Mouse (Mus musculus) B cell, adult 67 days (primary cell): Measurements from ENCODE around the gene Ern1. TPM values are rescaled to one million over a fixed set of nuclear protein-coding genes. Genes with fewer than 3 reads are reported as not detected.

Source experiments
- total RNA-seq, 2 experiments: library from RNA; stranded (reverse); gene quantifications; 4 replicates each; pipeline ENCODE4 v1.2.4; 2023

Ern1 gene
- 10 to 100 TPM; 10.3 to 11.7 TPM for total RNA-seq

DNA sequence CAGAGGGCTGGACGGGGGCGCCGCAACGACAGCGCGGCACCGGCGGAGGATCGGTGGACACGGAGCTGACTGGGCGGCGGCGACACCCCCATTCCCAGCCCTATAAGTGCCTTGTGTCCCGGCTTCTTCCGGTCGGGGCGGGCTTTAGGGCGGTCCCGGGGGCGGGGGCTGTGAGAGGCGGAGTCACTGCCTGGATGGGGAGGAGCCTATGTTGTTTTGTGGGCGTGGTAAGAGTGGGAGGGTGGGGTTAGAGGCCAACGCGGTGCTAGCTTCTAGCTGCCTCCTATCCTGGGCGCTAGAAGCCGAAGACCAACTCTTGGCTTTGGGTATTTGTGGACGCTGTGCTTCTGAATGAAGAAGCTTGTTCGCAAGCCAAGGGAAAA lies at the start of gene Ern1:
Gene Ern1 (minus strand): TSS at position 120 of the 383 bp plus-strand sequence.

GRCm38 (mm10) chr11:106387791-106388216 lies 99.8 kb downstream of the Ern1 start, which contains the start of gene Icam2:
Gene Icam2 (minus strand): TSS chr11:106388075.

GRCm38 (mm10) chr11:106365366-106365765 lies 122.3 kb downstream of the Ern1 start, which contains the start of gene Prr29:
Gene Prr29 (plus strand): TSS chr11:106365472.

DNA sequence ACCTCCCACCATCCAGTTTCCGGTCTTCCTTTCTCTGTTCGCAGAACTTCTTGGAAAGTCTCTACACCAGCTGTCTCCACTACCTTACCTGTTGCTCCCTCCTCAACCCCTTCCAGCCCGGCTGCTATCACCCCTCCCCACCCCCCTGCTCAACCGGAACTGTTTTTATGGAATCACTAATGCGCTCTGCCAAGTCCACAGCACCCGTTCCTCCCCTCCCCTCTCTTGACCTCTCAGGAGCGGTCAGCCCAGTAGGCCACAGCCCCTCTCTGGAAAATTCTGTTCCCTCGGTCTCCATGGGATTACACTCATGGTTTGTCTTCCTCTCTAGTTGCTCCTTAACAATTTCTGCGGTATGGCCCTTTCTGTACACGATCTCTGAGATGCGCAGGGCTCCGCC lies 134.5 kb downstream of the Ern1 start, which contains the start of gene Scn4a:
Gene Scn4a (minus strand): TSS at position 101 of the 400 bp plus-strand sequence.

Other genes with a start within 250 kb of the Ern1 start
- 10 to 100 TPM; 73.2 to 73.5 TPM for gene Ftsj3, start 231.8 kb downstream of the Ern1 start, total RNA-seq
- gene Psmc5, start 231.7 kb downstream of the Ern1 start, total RNA-seq, result 10 to 100 TPM; 54.6 to 62.8 TPM
- gene Smarcd2, start 214.9 kb downstream of the Ern1 start, total RNA-seq, result 100 to 1,000 TPM; 164 to 173 TPM
- under 1 TPM in 1 of 2 experiments, not detected in 1; 0.18 TPM for gene Tcam1, start 211.2 kb downstream of the Ern1 start, total RNA-seq
- 10 to 100 TPM; 10.4 to 10.9 TPM for gene Gh, start 186.0 kb downstream of the Ern1 start, total RNA-seq
- 1,000 to 10,000 TPM; 1,785 to 1,834 TPM for gene Cd79b, start 173.1 kb downstream of the Ern1 start, total RNA-seq
- 10 to 100 TPM; 22.0 to 23.5 TPM for gene Scn4a, start 134.6 kb downstream of the Ern1 start, total RNA-seq
- gene Prr29, start 122.4 kb downstream of the Ern1 start, total RNA-seq, result not detected
- 100 to 1,000 TPM; 104 to 109 TPM for gene Icam2, start 99.8 kb downstream of the Ern1 start, total RNA-seq
- gene Tex2, start 125.6 kb upstream of the Ern1 start, total RNA-seq, result 10 to 100 TPM; 13.9 to 14.2 TPM